Mouse (Mus musculus) c-Kit-positive CD71-positive TER-119-positive erythroid progenitor cells, embryonic 14.5 days (primary cell): ENCODE measurements at regions not wholly inside any gene's neighbourhood (a gene's known extent, or its start where the extent isn't known, plus 50 kb on each side); places are given as distances from the start of the nearest gene placed in this dataset.

ENCODE experiments used
- DNase-seq: peaks from one replicate; pipeline ENCODE4 v3.0.0-alpha.2; 2013; ENCODE audit warnings: low spot score

DNA sequence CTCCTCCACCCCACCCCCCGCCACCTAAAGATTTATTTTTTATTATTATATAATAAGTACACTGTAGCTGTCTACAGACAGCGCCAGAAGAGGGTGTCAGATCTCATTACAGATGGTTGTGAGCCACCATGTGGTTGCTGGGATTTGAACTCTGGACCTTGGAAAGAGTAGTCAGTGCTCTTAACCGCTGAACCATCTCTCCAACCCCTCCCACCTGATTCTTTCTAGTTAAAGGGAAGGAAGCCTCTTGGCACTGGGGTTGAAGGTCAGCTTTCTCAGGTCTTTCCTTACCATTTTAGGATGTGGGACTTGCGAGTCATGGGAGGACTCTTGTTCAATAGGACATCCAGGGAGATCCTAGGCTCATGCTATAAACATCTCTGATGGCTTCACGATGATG is 54.7 kb downstream of the Hes1 start:
- no peak for DNase-seq

DNA sequence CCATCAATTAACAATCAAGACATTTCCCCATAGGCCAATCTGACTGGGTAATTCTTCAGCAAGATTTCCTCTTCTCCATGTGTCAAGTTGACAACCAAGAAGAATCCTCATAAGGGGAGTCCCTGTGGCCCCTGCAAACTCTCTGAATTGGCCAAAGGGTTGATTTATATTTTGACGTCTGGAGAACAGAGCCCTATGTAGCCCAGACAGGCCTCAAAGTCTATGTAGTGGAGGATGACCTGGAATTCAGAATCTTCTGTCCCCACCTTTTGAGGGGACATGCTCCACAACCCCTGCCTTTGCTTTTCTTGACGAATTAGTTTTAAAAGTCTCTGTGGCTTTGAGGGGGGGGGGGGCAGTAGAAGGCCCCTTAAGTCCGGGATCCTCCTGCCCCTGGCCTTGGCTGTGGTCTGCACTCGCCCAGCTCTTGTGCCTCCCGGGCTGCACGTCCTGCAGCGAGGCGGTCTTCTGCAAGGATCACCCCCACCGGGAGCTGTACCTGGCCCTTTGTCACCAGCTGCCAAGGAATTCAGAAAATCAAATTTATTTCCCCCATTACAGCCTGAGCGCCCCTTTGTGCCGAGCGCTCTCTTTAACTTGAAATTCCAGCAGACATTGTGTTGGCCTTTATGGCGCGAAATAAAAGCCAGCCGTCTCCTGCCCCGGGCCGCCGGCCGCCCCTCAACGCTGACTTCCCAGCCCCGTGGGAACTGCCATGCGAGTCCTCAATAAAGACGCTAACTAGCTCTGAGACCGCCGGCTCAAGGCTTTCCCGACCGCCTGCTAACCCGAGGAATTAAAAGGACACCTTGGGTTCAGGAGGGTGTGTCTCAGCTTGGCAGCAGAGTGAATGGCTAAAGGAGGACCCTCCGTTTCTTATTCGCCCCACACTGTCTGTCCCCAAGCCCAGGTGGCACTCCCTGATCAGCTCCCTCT is 56.4 kb downstream of the Hes1 start:
- DNase-seq: no peak

DNA sequence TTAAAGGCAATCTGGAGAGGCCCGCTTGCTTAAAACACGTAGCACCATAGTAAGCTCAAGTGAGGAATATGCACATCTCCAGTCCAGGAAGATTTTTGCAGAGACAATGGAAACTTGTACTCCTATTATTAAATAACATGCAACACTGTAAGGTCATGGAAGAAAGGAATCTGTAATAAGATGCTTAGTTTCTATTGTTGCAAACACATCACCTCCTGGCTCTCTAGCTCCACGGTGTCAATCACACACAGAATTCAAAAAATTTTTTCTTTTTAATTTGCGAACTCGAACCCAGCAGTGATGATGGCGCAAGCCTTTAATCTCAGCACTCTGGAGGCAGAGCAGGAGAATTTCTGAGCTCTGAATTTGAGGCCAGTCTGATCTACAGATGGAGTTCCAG is 57.4 kb downstream of the Hes1 start:
- DNase-seq: no peak

DNA sequence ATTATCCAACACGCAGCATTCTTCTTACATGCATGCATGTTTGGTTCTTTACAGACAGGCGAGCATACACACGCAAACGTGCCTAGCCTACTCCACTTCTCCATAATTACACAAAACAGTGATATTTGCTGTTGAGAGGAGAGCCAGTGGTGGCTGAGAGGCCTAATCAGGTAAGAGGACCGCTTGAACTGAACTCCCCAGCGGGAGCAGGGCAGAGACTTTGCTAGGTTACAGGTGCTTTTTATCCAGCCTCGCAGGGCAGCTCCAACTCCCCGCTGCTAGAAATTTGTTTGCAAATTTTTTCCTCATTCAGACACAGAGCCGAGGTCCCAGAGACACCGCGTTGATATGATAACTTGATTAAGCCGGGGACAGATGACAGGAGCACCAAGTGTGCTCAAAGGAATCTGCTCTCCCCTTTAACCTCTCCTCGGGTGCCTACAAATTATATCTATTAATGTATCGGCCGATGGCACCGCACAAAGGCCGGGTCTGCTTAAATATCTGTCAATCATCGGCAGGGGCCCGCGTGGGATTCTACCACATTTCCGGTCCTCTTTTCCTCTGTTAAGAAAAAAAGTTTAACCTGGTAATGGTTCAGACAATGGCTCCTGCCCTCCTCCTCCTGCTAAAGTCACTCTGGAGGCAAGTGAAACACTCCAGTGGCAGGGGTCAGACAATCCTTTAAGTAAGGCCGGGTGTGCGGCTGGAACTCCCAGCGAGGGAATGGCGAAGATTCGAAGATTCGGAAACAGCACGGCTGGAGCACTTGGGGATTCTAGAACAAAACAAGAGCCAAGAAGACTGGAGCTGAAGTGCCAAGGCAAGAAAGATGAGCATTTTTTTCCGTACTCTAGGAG is 58.3 kb downstream of the Hes1 start:
- no peak for DNase-seq

DNA sequence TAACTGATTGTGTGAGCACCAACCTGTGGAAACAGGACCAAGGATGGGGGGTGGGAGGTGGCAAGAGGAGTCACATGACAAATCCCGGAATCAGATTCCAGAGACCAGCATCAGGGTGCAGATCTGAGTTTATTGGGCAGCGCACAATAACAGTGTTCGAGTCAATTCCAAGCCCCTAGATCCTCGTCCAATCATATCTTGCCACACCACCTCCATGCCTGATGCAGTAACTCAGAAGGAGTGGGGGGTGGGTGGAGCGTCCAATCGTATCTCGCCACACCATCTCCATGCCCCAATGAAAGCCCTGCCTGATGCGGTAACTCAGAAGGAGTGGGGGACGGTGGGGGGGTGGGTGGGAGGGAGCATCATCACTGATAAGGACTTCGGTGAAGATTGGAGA is 62.8 kb downstream of the Hes1 start:
- DNase-seq: no peak

DNA sequence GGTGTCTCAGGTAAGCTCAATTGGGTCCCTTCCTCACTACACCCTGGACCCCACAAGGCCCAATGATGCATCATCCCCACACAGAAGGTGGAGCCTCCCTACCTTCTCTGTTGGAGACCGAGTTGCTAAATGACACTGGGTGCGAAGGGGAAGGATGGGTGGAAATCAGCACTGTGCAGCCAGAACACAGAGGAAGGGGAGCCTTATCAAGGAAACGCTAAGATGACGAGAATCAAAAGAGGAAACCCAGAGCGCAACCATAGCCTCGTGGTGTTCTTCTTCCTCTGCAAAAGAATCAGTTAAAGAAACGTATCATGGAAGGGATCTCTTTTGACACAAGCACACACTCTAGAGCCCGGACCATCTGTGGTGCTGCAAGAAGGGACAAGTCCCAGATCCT is 64.6 kb downstream of the Hes1 start:
- DNase-seq: no peak

DNA sequence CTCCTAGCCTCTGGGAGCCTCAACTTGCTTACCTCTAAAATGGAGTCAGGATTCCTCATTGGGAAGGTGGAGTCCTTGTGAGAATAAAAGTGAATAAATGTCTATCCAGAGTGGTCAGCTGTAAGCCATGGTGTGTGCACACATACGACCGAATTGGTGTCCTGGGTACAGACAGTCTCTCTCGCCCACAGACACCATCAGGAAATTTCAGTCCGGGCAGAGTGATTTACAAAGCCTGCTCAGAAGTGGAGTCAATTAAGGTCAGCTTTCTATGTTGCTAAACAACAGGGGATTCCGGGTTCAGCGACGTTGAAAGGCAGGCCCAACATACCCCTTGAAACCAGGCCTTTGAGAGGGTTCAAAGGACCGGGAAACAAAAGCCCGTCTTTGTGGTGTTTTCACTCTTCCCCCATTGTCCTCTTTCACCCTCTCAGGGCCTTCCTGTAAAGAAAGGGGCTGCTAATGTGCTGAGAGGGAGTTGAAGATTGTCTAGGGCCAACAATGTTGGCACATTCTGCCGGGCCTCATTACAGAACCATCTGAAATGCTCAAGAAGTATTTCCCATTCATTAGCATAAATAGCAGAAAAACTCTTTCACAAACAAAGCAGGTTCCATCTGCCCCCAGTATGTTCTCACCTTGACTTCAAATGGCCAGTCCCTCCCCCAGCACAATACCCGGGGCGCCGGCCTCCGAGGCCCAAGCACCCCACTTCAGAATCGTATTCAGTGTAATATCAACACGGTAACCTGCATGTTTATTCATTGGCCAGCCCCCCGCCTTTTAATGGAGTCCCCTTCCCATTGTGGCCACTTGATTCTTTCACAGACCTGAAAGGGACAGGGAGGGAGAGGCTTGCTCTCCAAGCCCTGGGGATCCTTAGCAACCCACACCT is 65.3 kb downstream of the Hes1 start:
- no peak for DNase-seq

DNA sequence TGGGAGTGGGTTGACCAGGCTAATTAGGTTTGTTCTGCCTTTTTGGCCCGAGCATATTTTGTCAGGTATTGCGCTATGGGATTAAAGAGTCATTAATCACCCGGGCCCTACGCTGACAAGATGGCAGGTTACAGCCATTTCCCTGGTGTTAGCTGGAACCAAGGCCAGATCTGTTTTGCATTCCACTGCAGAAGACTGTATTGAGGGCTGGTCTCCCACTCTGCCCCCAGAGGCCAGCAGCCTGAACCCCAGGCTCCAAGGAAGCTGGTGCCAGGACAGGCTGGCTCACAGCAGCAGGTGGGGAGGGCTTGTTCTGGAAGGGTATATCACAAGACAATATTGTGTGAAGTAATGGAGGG is 65.9 kb downstream of the Hes1 start:
- DNase-seq: no peak

DNA sequence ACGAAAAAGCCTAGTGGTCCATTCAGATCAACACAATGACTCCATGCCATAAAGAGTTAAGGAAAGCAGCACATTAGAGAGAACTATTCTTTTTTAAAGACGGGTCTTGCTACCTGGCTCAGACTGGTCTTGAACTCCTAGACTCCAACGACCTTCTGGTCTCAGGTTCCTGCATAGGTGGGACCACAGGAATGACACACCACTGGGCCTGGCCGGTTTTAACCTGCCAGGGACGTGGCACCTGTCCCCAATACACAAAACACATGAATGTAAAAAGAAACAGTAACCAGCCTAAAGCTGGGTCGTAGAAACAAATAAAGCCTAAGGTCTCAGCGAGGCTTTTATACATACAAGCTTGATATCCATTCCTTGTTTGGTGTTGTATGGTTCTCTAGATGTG is 67.9 kb downstream of the Hes1 start:
- DNase-seq: no peak

DNA sequence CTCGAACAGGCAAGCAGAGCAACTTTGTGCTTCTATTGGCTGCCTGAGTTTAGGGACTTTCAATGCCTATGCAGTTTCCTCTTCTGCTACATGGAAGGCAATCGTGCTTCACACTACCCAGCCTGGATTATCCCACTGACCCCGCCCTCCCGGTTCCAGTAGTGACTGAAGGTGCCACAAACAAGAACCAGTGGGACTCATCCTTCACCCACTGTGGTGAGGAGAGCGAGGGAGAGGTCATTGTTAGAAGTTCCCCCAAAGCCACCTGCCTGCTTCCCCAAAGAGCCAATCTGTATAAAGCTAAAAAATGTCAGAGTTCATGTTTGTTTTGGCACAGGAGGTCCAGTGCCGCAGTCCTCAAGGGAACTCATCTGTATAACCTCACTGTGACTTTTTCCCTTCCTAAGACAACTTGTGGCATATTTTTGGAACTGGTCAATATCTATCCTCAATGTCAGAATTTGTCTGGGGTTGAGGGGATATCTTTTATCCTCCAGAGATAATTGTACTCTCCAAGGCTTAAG is 70.5 kb downstream of the Hes1 start:
- DNase-seq: no peak

DNA sequence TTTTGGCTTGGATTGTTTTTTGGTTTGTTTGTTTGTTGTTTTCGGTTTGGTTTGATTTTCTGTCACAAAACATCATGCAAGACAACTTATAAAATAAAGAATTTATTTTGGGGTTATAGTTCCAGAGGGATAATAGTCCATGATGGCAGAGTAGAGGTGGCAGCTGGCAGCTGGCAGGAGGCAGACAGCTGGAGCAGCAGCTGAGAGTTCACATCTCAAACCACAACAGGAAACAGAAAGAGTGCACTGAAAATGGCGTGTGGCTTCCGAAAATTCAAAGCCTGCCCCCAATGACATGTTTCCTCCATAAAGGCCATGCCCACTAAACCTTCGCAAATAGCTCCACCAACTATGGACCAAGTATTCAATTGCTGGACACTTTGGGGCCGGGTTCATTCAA is 72.7 kb downstream of the Hes1 start:
- no peak for DNase-seq

DNA sequence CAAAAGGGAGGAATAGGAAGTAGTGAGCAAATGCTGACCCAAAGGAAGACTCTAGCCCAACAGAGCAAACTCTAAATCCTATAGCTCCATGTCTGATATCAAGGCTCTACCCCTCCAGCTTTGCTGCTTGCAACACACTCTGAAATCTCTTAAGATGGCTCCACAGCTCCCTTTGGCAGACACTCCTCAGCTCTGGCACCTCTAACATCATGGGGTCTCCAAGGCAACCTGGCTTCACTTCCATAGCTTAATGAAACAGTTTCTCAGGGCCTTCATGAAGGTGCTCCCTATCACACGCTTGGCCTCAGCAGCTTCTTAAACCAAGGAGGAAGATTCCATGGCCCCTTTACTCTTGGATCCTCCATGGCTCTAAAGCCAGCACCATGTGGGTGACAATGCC is 73.6 kb downstream of the Hes1 start:
- DNase-seq: no peak

DNA sequence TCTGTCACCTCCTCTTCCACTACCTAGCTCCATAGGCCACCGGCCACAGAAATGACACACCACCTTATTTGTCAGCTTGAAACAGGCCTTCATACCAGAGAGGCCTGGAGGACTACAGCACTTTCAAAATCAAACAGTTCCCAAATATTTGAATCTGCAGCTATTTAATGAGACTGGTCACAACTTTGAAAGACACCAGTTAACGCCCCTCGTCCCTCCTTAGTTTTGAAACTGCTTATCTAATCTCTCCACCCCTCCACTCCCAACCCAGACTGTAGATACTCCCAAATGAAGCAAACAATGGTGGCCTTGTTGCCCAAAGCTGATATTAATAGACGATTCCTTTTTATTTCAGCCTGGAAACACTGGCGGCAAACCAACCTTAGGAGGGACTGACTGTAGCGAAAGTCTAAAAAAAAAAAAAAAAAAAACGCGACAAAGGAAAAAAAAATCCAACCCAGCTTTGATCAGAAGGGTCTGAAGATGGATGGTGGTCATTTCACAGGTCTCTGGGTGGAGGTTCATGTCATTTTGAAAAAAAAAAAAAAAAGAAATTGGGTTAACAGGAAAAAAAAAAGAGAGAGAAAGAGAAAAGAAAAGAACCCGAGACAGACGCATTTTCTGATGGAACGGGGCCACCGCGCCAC is 80.8 kb downstream of the Hes1 start:
- DNase-seq: no peak

DNA sequence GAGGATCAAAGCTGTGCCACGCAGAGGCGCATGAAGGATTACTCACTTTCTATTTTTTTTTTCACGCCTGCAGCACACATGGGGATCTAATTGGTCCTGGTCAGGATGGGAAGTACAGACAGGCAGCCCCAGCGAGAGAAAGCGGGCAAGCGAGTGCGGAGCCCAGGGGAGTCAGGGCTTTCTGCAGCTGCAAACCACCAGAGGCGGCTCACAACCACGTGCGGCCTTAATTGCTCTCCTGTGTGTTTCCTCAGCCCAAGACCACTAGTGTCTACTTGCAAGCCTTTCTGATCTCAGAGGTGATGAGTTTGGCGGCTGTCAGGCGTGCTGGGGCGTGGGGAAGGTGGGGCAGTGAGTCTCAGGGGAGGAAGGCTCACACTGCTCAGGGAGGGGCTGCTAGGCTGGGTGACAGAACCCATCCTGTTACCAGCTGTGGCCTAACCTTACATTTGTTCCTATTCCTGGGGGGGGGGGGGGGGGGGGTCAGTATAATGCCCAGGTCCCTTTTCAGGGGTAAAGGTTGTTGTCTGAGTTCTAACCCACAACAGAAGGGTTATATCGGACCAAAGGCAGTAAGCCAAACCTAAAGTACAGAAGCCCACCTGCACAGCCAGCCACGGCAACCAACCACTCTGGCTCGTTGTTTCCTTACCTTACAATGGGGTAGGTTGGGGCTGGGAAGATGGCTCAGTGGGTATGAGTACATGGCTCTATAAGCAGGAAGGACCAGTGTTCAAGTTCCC is 81.5 kb downstream of the Hes1 start:
- DNase-seq: no peak

DNA sequence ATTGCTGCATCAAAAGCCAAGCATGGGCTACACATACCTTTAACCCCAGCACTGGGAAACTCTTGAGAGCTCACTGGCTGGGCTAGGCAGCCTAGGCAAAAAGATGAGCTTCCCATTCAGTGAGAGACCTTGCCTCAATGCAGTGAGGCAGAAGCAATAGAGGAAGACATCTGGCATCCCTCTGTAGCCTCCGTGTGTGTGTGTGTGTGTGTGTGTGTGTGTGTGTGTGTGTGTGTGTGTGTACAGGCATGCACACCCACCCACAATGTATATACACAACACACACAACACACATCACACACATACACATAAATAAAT is 82.0 kb downstream of the Hes1 start:
- no peak for DNase-seq

DNA sequence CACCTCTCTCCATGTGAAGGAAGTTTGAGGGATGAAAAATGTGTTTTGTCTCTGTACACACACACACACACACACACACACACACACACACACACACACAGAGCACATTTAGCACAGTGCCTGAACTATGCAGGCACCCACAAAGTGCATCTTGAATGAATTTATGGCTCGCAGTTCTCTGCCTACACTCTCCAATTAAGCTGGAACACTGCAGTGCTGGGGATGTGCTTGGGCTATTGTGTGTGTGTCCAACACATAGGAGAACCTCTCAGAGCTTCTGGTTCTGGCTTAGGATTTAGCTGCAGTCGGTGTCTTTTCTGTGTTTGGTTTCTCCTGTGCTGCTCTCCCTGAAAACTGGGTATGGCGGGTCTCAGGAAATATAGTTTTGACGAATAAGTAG is 83.1 kb downstream of the Hes1 start:
- no peak for DNase-seq

DNA sequence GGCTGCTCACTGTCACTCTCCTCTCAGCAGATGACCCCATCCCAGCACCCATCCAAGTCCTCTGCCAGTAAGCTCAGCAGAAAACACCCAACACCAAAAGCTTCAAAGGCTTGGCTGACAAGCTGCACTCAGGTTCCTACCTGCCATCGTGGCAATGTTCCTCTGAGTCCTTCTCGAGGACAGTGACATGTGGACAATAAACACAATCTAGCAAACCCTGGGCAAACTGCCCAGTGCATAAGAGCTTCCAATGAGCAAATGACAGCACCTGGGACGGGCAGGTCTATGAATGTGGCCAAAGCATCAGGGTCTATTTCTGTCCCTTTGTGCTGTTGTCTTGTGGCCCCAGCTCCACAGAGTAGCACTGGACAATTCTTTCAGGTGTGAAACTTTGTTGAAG is 86.9 kb downstream of the Hes1 start:
- no peak for DNase-seq

DNA sequence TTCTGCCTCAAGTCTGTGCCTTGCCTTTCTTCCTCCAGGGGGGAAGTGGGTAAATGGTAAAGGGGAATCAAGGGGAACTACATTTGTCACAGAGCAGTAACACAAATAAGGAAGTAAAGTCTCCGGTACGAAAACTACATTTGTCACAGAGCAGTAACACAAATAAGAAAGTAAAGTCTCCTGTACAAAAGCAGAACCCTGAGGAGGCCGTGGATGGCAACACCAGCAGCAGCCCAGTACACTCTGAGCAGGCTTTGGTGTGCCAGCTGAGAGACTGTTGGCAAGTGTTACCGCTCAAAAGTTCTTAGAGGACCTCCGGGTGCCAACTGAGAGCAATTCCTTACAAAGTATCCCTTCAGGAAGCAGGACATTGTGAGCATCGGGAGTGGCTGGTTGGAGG is 90.9 kb downstream of the Hes1 start:
- DNase-seq: no peak

DNA sequence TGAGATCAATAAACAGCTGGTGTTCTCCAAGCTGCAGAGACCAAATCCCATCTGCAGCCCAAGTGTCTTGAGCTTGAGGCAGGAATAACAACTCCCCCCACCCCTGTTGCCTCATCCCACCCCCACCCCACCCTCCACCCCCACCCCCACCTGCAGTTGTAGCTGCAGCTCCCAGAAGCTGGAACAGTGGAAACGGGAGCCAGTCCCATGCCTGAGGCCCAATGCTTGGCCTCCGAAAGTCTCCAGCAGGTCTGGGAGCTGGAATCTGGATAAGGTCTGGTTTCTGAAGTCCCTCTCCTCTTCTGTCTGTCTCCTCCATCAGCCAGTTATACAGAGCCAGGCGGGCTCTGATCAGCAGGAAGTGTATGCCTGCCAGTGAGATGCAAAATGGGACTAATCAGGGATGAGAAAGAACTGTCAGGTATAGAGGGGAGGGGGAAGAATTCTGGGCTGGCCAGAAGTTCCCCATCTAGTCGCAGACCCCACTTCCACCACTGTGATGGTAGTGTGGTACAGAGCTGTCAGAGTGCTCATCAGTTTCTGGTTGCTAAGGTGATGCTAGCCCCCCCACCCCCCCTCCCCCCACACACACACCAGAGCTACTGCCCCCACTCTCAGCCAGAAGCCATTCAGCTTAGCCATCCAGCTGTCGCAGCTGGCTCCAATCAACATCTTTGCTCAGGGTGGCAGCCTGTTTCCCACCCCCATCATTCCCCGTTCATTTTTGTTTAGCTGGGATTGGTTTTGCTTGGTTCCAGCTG is 91.5 kb downstream of the Hes1 start:
- no peak for DNase-seq

DNA sequence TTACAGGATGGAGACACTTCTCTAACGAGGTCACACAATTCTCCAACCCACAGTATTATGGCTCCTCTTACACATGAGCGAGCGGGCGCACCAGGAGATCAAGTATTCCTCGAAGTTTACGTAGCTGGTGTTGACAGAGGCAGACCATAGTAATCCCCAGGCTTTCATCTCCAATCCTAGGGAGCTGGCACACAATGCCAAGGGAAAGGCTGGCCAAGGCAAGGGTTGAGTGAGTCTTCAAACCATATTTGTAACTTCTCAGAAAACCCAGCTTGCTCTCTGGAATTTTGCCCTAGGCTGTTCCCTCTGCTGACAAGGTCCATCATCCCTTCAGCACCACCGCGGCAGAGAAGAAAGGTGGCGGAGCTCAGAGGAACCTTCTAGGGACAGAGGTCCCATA is 94.0 kb downstream of the Hes1 start:
- DNase-seq: no peak
